Mouse (Mus musculus) gastrocnemius, adult 2 months (tissue): ENCODE measurements around the gene Recql. TPM values are rescaled to one million over a fixed set of nuclear protein-coding genes. Genes with fewer than 3 reads are reported as not detected.

Source experiments
- DNase-seq: peaks from one replicate; pipeline ENCODE4 v3.0.0; 2022
- H3K27ac ChIP-seq: fragments of 200-600 bp; 2 replicates; pipeline ENCODE4 v1.8.1; 2022; ENCODE audit warnings: mild to moderate bottlenecking
- H3K4me3 ChIP-seq: fragments of 200-600 bp; 2 replicates; pipeline ENCODE4 v1.8.1; 2022; ENCODE audit warnings: mild to moderate bottlenecking, moderate library complexity
- CTCF ChIP-seq: fragments of 200-600 bp; IDR thresholded peaks from 2 replicates; pipeline ENCODE4 v1.8.1; 2022; ENCODE audit warnings: antibody characterized with exemption, mild to moderate bottlenecking, moderate library complexity
- intact Hi-C: fragments of 180-260 bp; cut with DNase I; formaldehyde crosslinking; loops from one replicate; pipeline ENCODE4 v1.15.1; 2025
- long read RNA-seq, 2 experiments: library from polyadenylated mRNA; stranded (forward); transcript quantifications; one replicate each; pipeline ENCODE4 v2.0.0; 2021
- total RNA-seq, 2 experiments: library from RNA; stranded (reverse); gene quantifications; 2 replicates each; pipeline ENCODE4 v1.2.3; 2021

Gene Recql
- 1 to 10 TPM; 5.8 to 6.2 TPM for total RNA-seq
- long read RNA-seq, experiment 1, transcript Recql-203 (15 exons, 3,389 nt), result major isoform, 5 of 11 reads
- long read RNA-seq, experiment 1, partial matches to known transcripts, result 1 of 11 reads
- long read RNA-seq, experiment 1, other reads (novel, unspliced or antisense), result 4 of 11 reads
- long read RNA-seq, experiment 2, partial matches to known transcripts, result 2 of 9 reads
- long read RNA-seq, experiment 2, other reads (novel, unspliced or antisense), result 1 of 9 reads

DNA sequence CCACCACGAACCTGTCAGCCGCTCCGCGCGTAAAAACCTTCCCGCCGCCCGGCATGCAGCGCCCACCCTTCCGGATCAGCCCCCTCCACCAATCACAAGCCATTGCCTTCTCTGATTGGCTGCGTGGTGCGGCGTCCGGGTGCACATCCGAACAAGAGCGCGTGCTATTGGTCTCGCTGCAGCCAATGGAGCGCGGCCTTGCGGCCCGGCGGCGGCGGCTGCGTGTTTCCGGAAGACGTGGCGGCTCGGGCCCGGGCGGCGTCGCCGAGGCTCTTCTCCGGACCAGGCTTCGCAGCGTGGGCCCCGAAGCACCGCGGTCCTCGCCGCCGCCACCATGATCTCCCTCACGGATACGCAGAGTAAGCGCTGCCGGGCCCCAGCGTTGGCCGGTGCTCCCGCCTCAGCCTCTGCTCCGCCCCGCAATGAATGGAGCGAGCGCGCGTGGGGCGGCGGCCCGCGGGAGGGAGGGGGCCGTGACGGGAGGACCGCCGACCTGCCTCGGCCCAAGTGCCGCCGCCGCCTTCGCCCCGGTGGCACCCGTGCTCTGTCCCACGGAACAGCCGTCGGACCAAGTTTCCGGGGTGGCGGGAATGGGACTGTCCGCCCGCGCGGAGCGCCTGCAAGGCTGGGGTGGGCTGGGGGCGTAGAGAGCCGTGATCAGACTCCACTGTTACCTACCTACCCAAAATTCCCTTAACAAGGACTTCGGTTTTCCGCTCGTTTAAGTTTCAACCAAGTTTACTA, at the start of gene Recql, which contains the start of gene Golt1b:
Recql (minus strand) TSS at position 77 of the 744 bp plus-strand sequence.
Golt1b (plus strand) TSS at position 211 of the 744 bp plus-strand sequence.
- intact Hi-C loops, result loop anchor here (5.0 kb wide), 3 partner anchors 40 to 370 kb away; partner anchors contain the start of genes Cmas and Pyroxd1
- Histone ChIP-seq H3K27ac (peak within 1 kb of the TSS; percentile 90), H3K4me3 (peak within 1 kb of the TSS; percentile 95)
- TF ChIP-seq CTCF, result no peak
- peak; percentile 99 for DNase-seq

DNA sequence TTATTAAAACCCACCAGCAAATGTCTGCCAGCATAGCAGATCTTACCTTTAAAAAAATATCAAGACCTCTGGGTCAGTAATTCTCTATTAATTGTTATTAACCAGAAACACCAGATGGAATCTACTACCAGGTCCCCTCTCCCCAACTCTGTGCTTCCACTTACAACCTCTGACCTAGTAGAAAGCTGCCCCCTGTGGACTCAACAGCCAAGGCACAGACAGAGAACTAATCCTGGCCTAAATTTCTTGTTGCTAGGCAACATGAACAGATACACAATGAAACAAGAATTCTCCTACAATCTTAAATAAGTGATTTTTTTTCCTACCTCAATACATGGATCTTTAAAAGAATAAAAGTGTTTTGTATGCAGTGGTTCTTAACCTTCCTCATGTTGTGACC, 42.2 kb upstream of the Recql start:
- no peak overlapping the region for H3K27ac ChIP-seq
- TF ChIP-seq CTCF, result no peak
- H3K4me3 ChIP-seq, result no peak overlapping the region
- intact Hi-C loops, result no loop called here
- no peak for DNase-seq

DNA sequence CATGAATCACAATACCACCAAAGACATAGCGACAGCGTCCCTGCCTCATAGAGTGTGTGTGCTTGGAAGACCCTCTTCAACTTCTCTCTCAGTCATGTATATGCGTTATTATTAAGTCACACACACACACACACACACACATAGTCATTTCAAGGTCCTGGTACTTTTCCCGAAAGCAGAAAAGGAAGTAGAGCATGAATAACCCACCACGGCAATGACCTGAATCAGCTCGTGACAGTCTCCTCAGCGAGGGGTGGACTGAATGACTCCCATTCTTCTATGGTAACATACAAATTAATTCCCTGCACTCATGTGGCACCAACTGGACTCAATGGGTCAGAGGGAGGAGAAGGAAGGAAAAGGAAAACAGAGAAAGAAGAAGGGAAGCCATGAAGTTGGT, 38.1 kb upstream of the Recql start:
- TF ChIP-seq CTCF, result no peak
- DNase-seq, result no peak
- Histone ChIP-seq H3K27ac (no peak overlapping the region), H3K4me3 (no peak overlapping the region)
- intact Hi-C loops, result no loop called here

DNA sequence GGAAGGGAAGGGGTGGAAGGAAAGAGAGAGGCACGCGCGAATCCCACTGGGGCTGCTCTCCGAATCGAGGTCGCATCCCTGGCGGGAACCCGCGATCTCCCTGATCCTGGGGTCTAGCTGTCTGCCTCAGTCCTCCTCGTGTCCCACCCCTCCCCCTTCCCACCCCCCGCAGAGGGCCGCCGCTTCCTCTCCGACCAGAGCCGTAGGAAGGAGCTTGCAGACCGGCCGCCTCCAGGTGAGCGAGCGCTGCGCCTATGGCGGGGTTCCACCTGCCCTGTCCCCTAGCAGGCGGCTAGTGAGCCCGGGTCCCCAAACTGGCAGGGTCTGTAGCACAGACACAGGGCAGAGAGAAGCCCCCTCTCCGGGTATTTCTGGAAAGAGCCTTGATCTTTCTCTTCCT, 27.7 kb upstream of the Recql start:
- Histone ChIP-seq H3K27ac (no peak overlapping the region), H3K4me3 (no peak overlapping the region)
- TF ChIP-seq CTCF, result no peak
- intact Hi-C loops, result no loop called here
- DNase-seq, result no peak

DNA sequence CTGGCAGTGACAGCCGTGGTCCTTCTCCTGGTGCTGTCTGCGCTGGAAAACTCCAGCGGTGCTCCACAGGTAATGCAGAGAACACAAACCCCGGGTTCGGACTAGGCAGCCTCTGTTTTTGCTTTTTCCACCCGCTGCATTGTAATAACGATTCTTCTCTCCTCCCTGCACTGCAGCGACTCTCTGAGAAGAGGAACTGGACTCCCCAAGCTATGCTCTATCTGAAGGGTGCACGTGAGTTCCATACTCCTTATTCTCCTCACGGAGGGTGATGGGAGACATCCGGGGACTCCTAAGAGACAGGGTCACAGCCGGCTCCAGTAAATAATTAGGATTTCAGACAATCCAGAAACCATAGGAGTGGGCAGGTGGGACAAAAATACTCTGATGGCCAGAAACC, 27.0 kb upstream of the Recql start:
- no peak for TF ChIP-seq CTCF
- no peak overlapping the region for H3K4me3 ChIP-seq
- intact Hi-C loops, result no loop called here
- DNase-seq, result no peak
- no peak overlapping the region for H3K27ac ChIP-seq

DNA sequence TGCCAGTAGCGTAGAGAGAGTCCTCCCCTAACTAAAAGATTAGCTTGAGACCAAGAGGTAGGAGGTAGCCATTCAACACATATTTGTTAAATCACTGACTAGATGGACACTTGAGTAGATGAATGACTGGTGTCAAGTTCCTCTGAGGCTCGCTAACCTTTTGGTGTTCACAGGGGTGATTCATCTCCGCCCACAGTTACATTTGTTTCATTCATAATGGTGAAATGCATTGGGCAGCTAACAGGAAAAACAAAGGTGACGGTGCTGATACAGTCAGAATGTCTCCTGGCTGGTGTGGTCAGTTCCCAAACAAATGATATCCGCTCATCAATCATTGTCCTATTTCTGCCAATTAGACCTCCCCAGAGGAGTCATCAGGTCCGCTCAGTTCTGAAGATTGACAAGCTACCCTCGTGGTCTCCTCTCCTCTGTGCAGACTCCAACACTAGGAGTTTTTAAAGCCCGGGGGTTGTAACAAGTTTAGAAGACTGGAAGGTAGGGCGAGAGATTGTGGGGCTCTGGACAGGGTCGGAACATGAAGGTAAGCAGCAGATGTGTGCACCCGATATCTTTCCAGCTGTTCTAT, 26.1 kb upstream of the Recql start, which contains the start of gene Spx:
Spx (plus strand) TSS at position 536 of the 586 bp plus-strand sequence.
- no peak within 1 kb of the TSS for H3K27ac ChIP-seq
- intact Hi-C loops, result no loop called here
- DNase-seq, result no peak
- TF ChIP-seq CTCF, result no peak
- no peak within 1 kb of the TSS for H3K4me3 ChIP-seq

DNA sequence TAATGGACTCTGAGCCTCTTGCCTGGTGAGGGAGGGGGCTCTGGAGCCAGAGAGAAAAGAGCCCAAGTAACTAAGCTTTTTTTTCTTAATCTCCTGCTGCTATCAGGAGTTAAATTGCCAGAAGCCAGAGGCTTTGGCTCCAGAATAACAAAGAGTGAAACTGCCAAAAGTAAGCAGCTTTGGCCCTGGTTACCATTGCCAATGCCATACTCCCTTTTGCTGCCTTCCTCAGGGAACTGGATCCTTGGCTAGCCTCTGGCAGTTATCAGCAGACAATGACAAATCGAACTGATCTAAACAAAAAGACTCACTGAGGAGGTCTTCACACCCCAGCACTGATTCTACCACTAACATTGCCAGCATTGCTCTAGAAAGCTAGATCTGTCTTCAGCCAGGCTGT, 24.3 kb upstream of the Recql start:
- intact Hi-C loops, result no loop called here
- TF ChIP-seq CTCF, result no peak

DNA sequence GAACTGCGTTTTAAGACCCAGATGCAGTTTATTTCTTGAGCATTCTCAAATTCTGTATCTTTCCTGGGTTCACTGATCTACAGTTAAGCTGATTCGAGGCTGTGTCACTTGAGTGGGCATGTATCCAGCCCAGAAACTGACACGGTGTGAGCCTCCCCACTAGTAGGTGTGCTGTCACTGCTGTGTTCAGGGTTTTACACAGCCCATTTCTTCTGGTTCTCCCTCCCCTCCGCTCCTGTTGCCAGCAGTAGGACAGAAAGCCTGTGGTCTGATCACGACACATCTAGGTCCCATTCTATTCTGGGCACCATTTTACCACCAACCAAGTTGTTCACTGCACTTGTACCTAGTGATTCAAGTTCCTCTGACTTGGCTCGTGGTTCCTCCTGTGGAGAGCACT, 8.9 kb upstream of the Recql start:
- H3K27ac ChIP-seq, result no peak overlapping the region
- no peak for TF ChIP-seq CTCF
- DNase-seq, result no peak
- H3K4me3 ChIP-seq, result no peak overlapping the region
- intact Hi-C loops, result no loop called here

More for the DNA sequence above, 24.3 kb upstream of the Recql start:
- no peak overlapping the region for H3K27ac ChIP-seq
- no peak for DNase-seq
- no peak overlapping the region for H3K4me3 ChIP-seq

DNA sequence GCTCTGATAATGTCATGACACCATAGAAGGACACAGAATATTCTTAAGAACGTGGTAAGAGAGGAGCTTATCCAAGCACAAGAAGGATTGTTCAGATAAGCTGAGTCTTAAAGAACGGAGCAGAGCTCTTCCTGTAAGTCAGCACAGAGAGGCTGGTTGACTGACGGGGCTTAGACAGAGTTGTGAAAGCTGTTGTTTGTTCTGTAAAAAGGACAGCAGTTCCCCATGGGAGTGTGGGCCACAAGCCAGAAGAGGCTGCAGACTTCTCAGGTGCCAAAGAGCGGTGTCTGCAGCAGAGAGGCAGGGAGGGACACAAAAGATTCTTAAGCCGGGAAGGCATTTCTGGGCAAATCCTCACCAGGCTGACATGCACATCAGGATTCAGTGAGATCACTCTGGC, 7.8 kb upstream of the Recql start:
- Histone ChIP-seq H3K4me3 (no peak overlapping the region), H3K27ac (no peak overlapping the region)
- intact Hi-C loops, result no loop called here
- peak; percentile 29 for DNase-seq
- TF ChIP-seq CTCF, result no peak

DNA sequence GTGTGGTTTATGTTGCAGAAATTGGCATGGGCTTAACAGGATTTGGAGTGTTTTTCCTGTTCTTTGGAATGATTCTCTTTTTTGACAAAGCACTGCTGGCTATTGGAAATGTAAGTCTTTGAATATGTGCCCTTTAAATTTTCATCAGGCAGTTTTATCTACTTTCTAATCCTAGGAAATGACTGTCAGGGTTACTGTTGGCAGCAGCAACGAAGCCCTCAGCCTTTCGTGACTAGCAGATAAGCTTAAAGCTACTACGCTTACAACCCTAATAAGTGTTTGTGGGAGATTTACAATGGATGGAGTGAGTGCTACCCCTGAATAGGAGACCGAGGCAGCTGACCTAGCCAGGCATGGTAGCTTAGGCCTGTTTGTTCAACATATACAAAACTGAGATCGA, 5.4 kb upstream of the Recql start:
- no peak overlapping the region for H3K27ac ChIP-seq
- DNase-seq, result no peak
- TF ChIP-seq CTCF, result no peak
- intact Hi-C loops, result no loop called here
- no peak overlapping the region for H3K4me3 ChIP-seq

DNA sequence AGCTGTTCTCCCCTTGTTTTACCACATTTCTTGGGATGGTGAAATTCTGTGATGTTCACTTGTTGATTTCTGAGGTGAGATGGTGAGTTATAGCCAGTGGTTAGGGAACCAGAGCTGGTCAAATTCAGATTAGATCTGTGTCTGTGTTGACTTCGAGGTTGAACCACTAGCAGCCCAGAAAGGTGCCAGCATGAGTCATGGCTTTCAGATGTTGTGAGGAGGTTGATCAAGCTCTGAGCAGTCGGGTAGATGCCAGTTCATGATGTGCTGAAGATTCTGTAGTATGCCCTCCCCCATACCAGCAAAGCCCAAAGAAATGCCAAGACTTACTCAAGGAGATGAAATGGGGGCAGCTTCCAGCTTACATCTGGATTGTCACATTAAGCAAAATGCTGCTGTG, 2.2 kb upstream of the Recql start:
- intact Hi-C loops, result loop anchor here (5.0 kb wide), 3 partner anchors 42 to 368 kb away; partner anchors contain the start of genes Cmas and Pyroxd1
- Histone ChIP-seq H3K4me3 (no peak overlapping the region), H3K27ac (no peak overlapping the region)
- DNase-seq, result no peak
- TF ChIP-seq CTCF, result no peak

DNA sequence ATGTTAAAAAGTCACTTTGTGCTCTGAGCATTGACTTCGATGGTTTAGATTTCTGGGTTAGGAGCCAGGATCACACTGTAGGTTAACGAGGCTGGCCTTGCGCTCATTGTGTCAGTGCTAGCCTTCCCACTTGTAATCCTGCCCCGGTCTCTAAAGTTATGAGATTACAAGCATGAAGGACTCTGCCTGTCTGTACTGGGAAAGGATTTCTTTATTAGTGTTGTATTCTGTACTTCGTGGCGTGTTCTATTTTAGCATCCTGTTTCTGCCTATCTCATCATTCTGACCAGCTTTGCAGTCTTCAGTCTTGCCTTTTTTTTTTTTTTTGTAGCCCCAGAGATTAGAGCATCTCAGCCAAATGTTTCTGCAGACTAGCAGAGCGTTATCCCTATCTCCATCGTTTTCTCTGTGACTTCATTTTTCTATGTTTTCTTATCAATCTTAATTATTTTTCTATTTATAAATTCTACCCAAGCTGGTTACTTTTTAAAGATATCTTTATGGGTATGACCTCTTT, 926 bp upstream of the Recql start:
- no peak for DNase-seq
- peak overlapping the region; percentile 95 for H3K4me3 ChIP-seq
- intact Hi-C loops, result loop anchor here (5.0 kb wide), 3 partner anchors 41 to 369 kb away; partner anchors contain the start of genes Cmas and Pyroxd1
- peak overlapping the region; percentile 90 for H3K27ac ChIP-seq
- no peak for TF ChIP-seq CTCF
